Mouse (Mus musculus): ENCODE results near the gene Pxmp4. TPM values are rescaled to one million over a fixed set of nuclear protein-coding genes. Genes with fewer than 3 reads are reported as not detected.

The Pxmp4 gene
- total RNA-seq, 2 experiments from 2014 or later = 12.8 to 14.2 TPM

GRCm38 (mm10) chr2:154569836-154570286, 33.6 kb downstream of the Pxmp4 start, which contains the start of gene E2f1:
Gene E2f1, minus strand, starts transcription at chr2:154569892.
- TF ChIP-seq CTCF (IDR thresholded peaks at IDR 0.05) = no peak; the same call in 1 of the 2 replicates
- H3K4me3 ChIP-seq = peak within 1 kb of the TSS; percentile 71
- DNase-seq (ENCODE audit: extremely low spot score in 1 of 2, low spot score in 2 of 2) = peak; percentile 92 to 93
- intact Hi-C loops (cut with DNase I) = no loop called here
- peak within 1 kb of the TSS; percentile 73 for H3K27ac ChIP-seq

- no peak for TF ChIP-seq CTCF (IDR thresholded peaks at IDR 0.05)
- intact Hi-C loops (cut with DNase I) = no loop called here
- DNase-seq (ENCODE audit: extremely low spot score in 1 of 2, low spot score in 2 of 2) = peak; percentile 52 to 61
- peak overlapping the region; percentile 71 for H3K4me3 ChIP-seq
- H3K27ac ChIP-seq = peak overlapping the region; percentile 73
Observed at GRCm38 (mm10) chr2:154569071-154569748, 34.3 kb downstream of the Pxmp4 start.

GRCm38 (mm10) chr2:154568329-154569070, 35.0 kb downstream of the Pxmp4 start:
- no peak for DNase-seq (ENCODE audit: extremely low spot score in 1 of 2, low spot score in 2 of 2)
- Histone ChIP-seq H3K27ac (peak overlapping the region; percentile 73), H3K4me3 (peak overlapping the region; percentile 71)
- TF ChIP-seq CTCF (IDR thresholded peaks at IDR 0.05) = no peak
- intact Hi-C loops (cut with DNase I) = no loop called here

- DNase-seq (ENCODE audit: extremely low spot score in 1 of 2, low spot score in 2 of 2) = no peak
- TF ChIP-seq CTCF (IDR thresholded peaks at IDR 0.05) = no peak
- Histone ChIP-seq H3K27ac (no peak overlapping the region), H3K4me3 (no peak overlapping the region)
- intact Hi-C loops (cut with DNase I) = no loop called here
Observed at GRCm38 (mm10) chr2:154567766-154568165, 35.7 kb downstream of the Pxmp4 start.

GRCm38 (mm10) chr2:154566641-154567040, 36.9 kb downstream of the Pxmp4 start:
- no peak overlapping the region for H3K27ac ChIP-seq
- TF ChIP-seq CTCF (IDR thresholded peaks at IDR 0.05) = no peak
- no peak overlapping the region for H3K4me3 ChIP-seq
- intact Hi-C loops (cut with DNase I) = no loop called here
- DNase-seq (ENCODE audit: extremely low spot score in 1 of 2, low spot score in 2 of 2) = no peak

GRCm38 (mm10) chr2:154565562-154565961, 37.9 kb downstream of the Pxmp4 start:
- DNase-seq (ENCODE audit: extremely low spot score in 1 of 2, low spot score in 2 of 2) = peak in 1 of 2 experiments; percentile 48
- Histone ChIP-seq H3K4me3 (no peak overlapping the region), H3K27ac (no peak overlapping the region)
- intact Hi-C loops (cut with DNase I) = no loop called here
- no peak for TF ChIP-seq CTCF (IDR thresholded peaks at IDR 0.05)

- TF ChIP-seq CTCF (IDR thresholded peaks at IDR 0.05) = no peak
- intact Hi-C loops (cut with DNase I) = no loop called here
- DNase-seq (ENCODE audit: extremely low spot score in 1 of 2, low spot score in 2 of 2) = no peak
- Histone ChIP-seq H3K27ac (no peak overlapping the region), H3K4me3 (no peak overlapping the region)
Observed at GRCm38 (mm10) chr2:154563612-154564170, 39.8 kb downstream of the Pxmp4 start.

GRCm38 (mm10) chr2:154558264-154559039, 45.1 kb downstream of the Pxmp4 start, which contains the start of gene Necab3:
Gene Necab3, minus strand, starts transcription at chr2:154558890.
- Histone ChIP-seq H3K4me3 (peak within 1 kb of the TSS; percentile 72), H3K27ac (peak within 1 kb of the TSS; percentile 83)
- TF ChIP-seq CTCF (IDR thresholded peaks at IDR 0.05) = no peak
- intact Hi-C loops (cut with DNase I) = no loop called here
- DNase-seq (ENCODE audit: extremely low spot score in 1 of 2, low spot score in 2 of 2) = peak; percentile 69 to 73

GRCm38 (mm10) chr2:154557184-154557832, 46.2 kb downstream of the Pxmp4 start:
- Histone ChIP-seq H3K4me3 (peak overlapping the region; percentile 72), H3K27ac (peak overlapping the region; percentile 83)
- DNase-seq (ENCODE audit: extremely low spot score in 1 of 2, low spot score in 2 of 2) = no peak
- no peak for TF ChIP-seq CTCF (IDR thresholded peaks at IDR 0.05)
- intact Hi-C loops (cut with DNase I) = loop anchor here (2.0 kb wide), 1 partner anchor 27 kb away; no protein-coding TSS in a partner anchor

GRCm38 (mm10) chr2:154555235-154555634, 48.3 kb downstream of the Pxmp4 start:
- Histone ChIP-seq H3K27ac (peak overlapping the region; percentile 66), H3K4me3 (peak overlapping the region; percentile 18; the same call in 1 of the 2 replicates)
- intact Hi-C loops (cut with DNase I) = loop anchor here (2.0 kb wide), 1 partner anchor 58 kb away; the partner anchor contains the start of genes 4930519P11Rik and Zfp341
- TF ChIP-seq CTCF (IDR thresholded peaks at IDR 0.05) = no peak
- peak; percentile 57 to 63 for DNase-seq (ENCODE audit: extremely low spot score in 1 of 2, low spot score in 2 of 2)

All from left cerebral cortex, adult 2 months (tissue).